Mouse (Mus musculus) heart, embryonic 13.5 days (tissue): Measurements from ENCODE around the gene Sfxn5. TPM values are rescaled to one million over a fixed set of nuclear protein-coding genes. Genes with fewer than 3 reads are reported as not detected.
A peak's percentile ranks its signal among the peaks of the same experiment; 100 is the strongest.

Source experiments
- ATAC-seq: fragments of 200-750 bp; cut with Nextera tagmentation; 2 replicates; pipeline ENCODE4 v1.8.0; 2017; ENCODE audit warnings: moderate TSS enrichment; ENCODE audit not compliant: insufficient number of reproducible peaks, low FRiP score, low TSS enrichment; ENCODE audit errors: extremely low read depth
- H3K27ac ChIP-seq: fragments of 300-500 bp; sonication (generic); replicated peaks from 2 replicates; pipeline ENCODE4 v1.5.1; 2015; ENCODE audit warnings: moderate library complexity, mild to moderate bottlenecking, inconsistent platforms
- H3K27me3 ChIP-seq: fragments of 300-500 bp; sonication (generic); replicated peaks from 2 replicates; pipeline ENCODE4 v1.6.1; 2015; ENCODE audit warnings: mild to moderate bottlenecking, inconsistent platforms
- H3K36me3 ChIP-seq: fragments of 300-500 bp; sonication (generic); 2 replicates; pipeline ENCODE4 v1.6.1; 2015; ENCODE audit warnings: mild to moderate bottlenecking, inconsistent platforms
- H3K4me1 ChIP-seq: fragments of 300-500 bp; sonication (generic); 2 replicates; pipeline ENCODE4 v1.6.1; 2015; ENCODE audit warnings: inconsistent platforms
- H3K4me2 ChIP-seq: fragments of 300-500 bp; sonication (generic); 2 replicates; pipeline ENCODE4 v1.6.1; 2015; ENCODE audit warnings: inconsistent platforms, mild to moderate bottlenecking, moderate library complexity
- H3K4me3 ChIP-seq: fragments of 300-500 bp; sonication (generic); 2 replicates; pipeline ENCODE4 v1.5.1; 2015; ENCODE audit warnings: moderate library complexity, mild to moderate bottlenecking, inconsistent platforms
- H3K9ac ChIP-seq: fragments of 300-500 bp; sonication (generic); 2 replicates; pipeline ENCODE4 v1.6.1; 2015; ENCODE audit warnings: inconsistent platforms, mild to moderate bottlenecking, moderate library complexity
- H3K9me3 ChIP-seq: fragments of 300-500 bp; sonication (generic); 2 replicates; pipeline ENCODE4 v1.6.1; 2016; ENCODE audit warnings: inconsistent platforms
- WGBS: fragments of 180-500 bp; shearing (Covaris S2); methylation state at CpG from one replicate; pipeline ENCODE4 v1.1.7; 2015; ENCODE audit warnings: mixed read lengths; 5-methylcytosine and 5-hydroxymethylcytosine counted together
- microRNA-seq: library from miRNA; unstranded; fragments of <30 nt; microRNA quantifications from one replicate; pipeline ENCODE4, GENCODE M21; 2016
- polyA plus RNA-seq: library from polyadenylated mRNA; unstranded; fragments of >200 nt; fragmentation: Nextera tagmentation; extraction: Ambion mirVana; gene quantifications from 2 replicates; pipeline ENCODE4 v1.2.1, GENCODE M21; 2015

Sfxn5 gene
- polyA plus RNA-seq, 1 experiment from 2014 or later = 3.3 TPM

DNA sequence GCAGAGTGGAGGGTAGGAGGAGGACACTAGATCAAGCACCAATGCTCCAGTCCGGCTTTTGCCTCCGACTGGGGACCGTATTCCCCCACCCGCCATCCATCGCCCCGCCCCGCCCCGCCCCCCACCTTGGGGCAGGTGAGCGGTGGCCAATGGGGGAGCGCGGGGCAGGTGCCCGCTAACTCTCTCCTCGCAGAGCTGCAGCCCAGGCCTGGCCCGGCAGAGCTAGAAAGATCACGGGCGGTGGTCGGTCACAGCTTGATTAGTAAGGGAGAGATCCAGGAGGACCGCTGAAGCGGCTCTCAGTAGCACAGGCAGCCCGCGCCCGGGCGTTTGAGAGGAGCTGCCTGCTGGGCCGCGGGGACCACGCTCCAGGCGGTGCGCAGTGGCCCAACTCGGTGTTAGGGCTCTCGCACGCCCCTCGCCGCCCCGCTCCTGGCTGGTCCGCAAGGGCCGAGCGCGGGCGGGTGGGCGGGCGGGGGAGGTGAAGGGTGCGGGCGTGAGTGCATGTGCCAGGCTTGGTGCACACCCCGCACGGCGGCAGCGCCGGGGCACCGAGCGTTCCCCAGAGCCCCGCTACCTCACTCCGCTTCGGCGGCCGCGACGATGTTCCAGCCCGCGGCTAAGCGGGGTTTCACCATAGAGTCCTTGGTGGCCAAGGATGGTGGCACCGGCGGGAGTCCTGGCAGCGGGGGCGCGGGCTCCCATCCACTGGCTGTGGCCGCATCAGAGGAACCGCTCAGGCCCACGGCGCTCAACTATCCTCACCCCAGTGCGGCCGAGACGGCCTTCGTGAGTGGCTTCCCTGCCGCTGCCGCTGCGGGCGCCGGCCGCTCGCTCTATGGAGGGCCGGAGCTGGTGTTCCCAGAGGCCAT is 145.6 kb downstream of the Sfxn5 start, which contains the start of gene Emx1:
TSS of gene Emx1 (plus strand) at position 99 of the 872 bp plus-strand sequence.
- under 1% methylated on average over 76 of the region's 81 CpGs for WGBS

DNA sequence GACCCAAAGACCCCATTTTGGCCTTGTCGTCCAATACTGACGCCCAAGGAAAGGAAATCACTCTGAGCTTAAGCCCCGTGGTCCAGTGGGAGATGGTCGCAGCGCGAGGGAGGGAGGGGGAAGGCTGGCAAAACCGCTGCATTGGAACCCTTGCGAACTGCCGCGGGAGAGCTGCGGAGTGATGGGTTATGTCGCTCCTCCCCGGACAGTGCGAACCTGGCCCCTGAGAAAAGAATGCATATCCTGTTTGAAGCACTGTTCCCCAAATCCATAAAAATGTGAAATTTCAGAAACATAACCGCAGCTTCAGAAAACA is 146.5 kb downstream of the Sfxn5 start:
- 1% methylated on average over 15 of the region's 15 CpGs for WGBS
- Histone ChIP-seq H3K4me3 (peak overlapping the region; percentile 51; the same call in 1 of the 2 replicates), H3K4me2 (0 out of 2 replicates have a peak overlapping the region, but pooled peaks have one; percentile 76), H3K36me3 (no peaks in the 10 kb centered on the region), H3K27ac (no peak overlapping the region), H3K27me3 (peaks cover 97% of the 10 kb centered on the region), H3K9me3 (no peaks in the 10 kb centered on the region), H3K9ac (no peak overlapping the region), H3K4me1 (peaks cover 39% of the 10 kb centered on the region)
- no peak for ATAC-seq

More for the DNA sequence above, 145.6 kb downstream of the Sfxn5 start, which contains the start of gene Emx1:
- Histone ChIP-seq H3K9me3 (no peaks in the 10 kb centered on the region), H3K36me3 (no peaks in the 10 kb centered on the region), H3K9ac (peak within 1 kb of the TSS; percentile 70), H3K27me3 (peaks cover 98% of the 10 kb centered on the region), H3K27ac (no peak within 1 kb of the TSS), H3K4me2 (peak within 1 kb of the TSS; percentile 76), H3K4me3 (peak within 1 kb of the TSS; percentile 51), H3K4me1 (peaks cover 39% of the 10 kb centered on the region)
- ATAC-seq = 0 out of 2 replicates have a peak, but pooled peaks have one; percentile 11

DNA sequence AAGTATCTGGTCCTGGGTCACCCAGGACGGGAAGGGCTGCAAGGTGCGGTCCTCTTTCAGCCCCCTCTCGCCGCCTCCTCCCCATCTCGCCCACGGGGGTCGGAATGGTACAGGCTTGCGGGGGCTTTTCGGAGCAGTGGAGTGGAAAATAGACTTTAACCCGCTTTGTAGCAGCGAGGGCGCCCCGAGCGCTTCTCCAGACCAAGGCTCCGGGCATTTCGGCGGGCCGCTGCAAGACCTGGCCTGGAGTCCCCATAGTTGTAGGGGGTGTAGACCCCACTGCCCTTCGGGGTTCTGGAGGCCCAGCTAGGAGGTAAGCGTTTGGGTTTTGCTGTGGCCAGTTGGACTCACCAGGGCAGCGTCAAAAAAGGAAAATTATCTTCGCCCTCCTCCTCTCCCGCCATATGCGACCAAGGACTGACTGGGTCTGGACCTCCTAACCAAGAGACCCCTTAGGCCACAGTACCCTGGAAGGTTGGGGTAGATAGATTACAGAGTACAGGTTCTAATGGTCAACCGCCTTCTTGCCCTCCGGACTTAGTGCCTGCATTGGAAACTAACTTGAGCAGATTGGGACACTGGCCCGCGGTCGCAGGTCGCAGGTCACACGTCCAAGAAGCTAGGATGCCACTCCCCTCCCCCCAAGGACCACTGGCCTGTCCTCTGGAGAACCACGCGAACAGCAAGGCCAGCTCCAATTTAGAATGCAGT is 147.0 kb downstream of the Sfxn5 start:
- 2% methylated on average over 33 of the region's 33 CpGs for WGBS
- Histone ChIP-seq H3K9me3 (no peaks in the 10 kb centered on the region), H3K36me3 (no peaks in the 10 kb centered on the region), H3K27ac (no peak overlapping the region), H3K4me2 (peak overlapping the region; percentile 45), H3K9ac (no peak overlapping the region), H3K4me1 (peaks cover 39% of the 10 kb centered on the region), H3K4me3 (peak overlapping the region; percentile 25), H3K27me3 (peaks cover 97% of the 10 kb centered on the region)
- no peak for ATAC-seq

DNA sequence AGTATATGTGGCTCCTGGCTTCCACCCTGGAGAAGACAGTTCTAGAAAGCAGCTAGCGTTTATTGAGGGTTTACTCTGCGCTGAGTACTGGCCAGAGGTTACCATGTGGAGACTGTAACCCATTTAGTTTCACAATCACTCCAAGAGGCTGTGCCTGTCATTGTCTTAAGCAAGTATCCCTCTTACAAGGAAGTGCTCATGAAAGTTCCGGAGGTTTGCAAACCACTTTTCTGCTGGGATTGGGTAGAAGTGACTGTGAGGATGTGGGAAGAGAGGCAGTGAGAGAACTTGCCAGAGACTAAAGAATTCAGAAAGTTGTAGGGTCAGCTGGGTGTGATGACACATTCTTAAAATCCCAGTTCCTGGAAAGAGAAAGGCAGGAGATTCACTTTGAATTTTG is 149.3 kb downstream of the Sfxn5 start:
- Histone ChIP-seq H3K4me2 (no peak overlapping the region), H3K4me1 (peaks cover 29% of the 10 kb centered on the region), H3K27me3 (peaks cover 91% of the 10 kb centered on the region), H3K36me3 (no peaks in the 10 kb centered on the region), H3K4me3 (no peak overlapping the region), H3K9ac (no peak overlapping the region), H3K9me3 (no peaks in the 10 kb centered on the region), H3K27ac (no peak overlapping the region)
- no peak for ATAC-seq
- 50% methylated on average over 3 of the region's 3 CpGs for WGBS

DNA sequence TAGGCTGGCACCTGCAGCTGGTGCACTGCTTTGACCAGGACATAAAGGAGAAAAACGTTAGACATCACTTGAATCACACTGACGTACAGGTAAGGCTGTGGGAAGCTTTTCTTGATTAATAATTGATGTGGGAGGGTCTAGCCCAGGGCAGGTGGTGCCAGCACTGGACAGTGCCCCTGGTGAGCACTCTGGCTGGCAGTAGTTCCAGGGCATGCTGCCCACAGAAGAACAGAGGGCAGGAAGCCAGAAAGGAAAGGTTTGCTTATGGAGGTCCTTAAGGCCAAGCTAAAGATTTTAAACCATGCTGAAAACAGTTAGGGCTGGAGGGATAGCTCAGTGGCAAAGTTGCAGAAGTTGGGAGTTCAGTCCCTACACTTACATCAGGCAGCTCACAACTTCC is 153.2 kb downstream of the Sfxn5 start:
- no peaks in the 10 kb centered on the region for H3K4me1 ChIP-seq
- no peak overlapping the region for H3K9ac ChIP-seq
- H3K36me3 ChIP-seq = no peaks in the 10 kb centered on the region
- H3K27ac ChIP-seq = no peak overlapping the region
- peaks cover 88% of the 10 kb centered on the region for H3K27me3 ChIP-seq
- H3K4me3 ChIP-seq = no peak overlapping the region
- 46% methylated on average over 2 of the region's 2 CpGs for WGBS
- ATAC-seq = no peak
- H3K9me3 ChIP-seq = no peaks in the 10 kb centered on the region
- no peak overlapping the region for H3K4me2 ChIP-seq

DNA sequence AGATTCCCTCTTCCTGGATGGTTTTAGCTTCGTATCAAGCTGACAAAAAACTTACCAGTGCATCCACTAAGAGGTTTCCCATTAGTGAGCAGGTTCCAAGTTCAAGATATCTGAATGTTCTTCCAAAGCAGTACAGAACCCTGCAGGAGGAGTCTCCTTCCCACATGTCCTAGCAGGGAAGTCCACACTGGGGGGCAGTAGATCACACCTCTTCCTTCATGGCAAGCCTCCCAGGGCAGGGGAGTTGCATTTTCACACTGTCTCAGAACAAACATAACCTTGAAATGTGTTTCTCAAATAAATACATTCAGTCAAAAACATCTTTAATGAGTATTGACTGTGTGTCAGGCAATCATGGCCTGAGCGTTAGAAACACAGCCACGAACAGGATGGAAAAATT is 153.7 kb downstream of the Sfxn5 start:
- no peak for ATAC-seq
- peaks cover 89% of the 10 kb centered on the region for H3K27me3 ChIP-seq
- no peak overlapping the region for H3K9ac ChIP-seq
- no peaks in the 10 kb centered on the region for H3K4me1 ChIP-seq
- WGBS = 61% methylated on average over 3 of the region's 3 CpGs
- no peaks in the 10 kb centered on the region for H3K36me3 ChIP-seq
- H3K27ac ChIP-seq = no peak overlapping the region
- H3K9me3 ChIP-seq = no peaks in the 10 kb centered on the region
- no peak overlapping the region for H3K4me3 ChIP-seq
- H3K4me2 ChIP-seq = no peak overlapping the region

DNA sequence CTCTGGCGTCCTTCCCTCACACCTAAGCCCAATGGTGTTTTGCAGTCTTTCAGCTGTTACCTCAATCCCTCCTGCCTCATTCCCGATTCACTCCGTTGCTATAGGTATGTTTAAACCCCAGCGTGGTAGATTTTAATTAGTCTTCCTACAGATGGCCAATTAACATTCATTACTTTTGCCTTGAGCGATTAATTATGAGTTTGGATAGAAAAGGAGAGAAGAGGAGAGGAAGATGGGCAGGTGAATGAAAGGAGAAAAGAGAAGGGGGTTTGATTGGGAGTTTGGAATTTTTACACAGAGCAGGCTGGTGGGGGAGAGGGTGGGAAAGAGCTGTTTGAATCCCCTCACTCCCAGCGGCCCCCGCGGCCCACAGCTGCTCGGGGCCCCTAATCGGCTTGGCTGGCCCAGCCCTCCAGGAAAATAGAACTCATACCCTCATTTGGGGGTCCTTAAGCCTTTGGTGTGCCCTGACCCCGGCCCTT is 167.7 kb downstream of the Sfxn5 start:
- 45% methylated on average over 11 of the region's 11 CpGs for WGBS

More for the DNA sequence above, 167.7 kb downstream of the Sfxn5 start:
- ATAC-seq = no peak
- Histone ChIP-seq H3K9ac (no peak overlapping the region), H3K4me1 (no peaks in the 10 kb centered on the region), H3K36me3 (no peaks in the 10 kb centered on the region), H3K9me3 (no peaks in the 10 kb centered on the region), H3K4me3 (no peak overlapping the region), H3K27me3 (peaks cover 60% of the 10 kb centered on the region), H3K4me2 (no peak overlapping the region), H3K27ac (no peak overlapping the region)

Small RNAs within 50 kb of the gene (microRNA-seq; reads per million reads assigned to microRNA genes)
- gene Mir705 = not detected

Other genes with a start within 250 kb of the Sfxn5 start
- gene Spr, start 195.7 kb downstream of the Sfxn5 start, polyA plus RNA-seq = 52.7 and 58.3 TPM in 2 replicates
- gene Emx1, start 146.0 kb downstream of the Sfxn5 start, polyA plus RNA-seq = 0.11 TPM in 1 of 2 replicates, not detected in the other
- gene Rab11fip5, start 41.2 kb upstream of the Sfxn5 start, polyA plus RNA-seq = 38.7 and 45.2 TPM in 2 replicates
- not detected in 2 replicates for gene Noto, start 90.5 kb upstream of the Sfxn5 start, polyA plus RNA-seq
- gene Smyd5, start 98.6 kb upstream of the Sfxn5 start, polyA plus RNA-seq = 38.0 and 39.6 TPM in 2 replicates
- 347 and 413 TPM in 2 replicates for gene Cct7, start 118.1 kb upstream of the Sfxn5 start, polyA plus RNA-seq
- 31.6 and 39.2 TPM in 2 replicates for gene Pradc1, start 118.5 kb upstream of the Sfxn5 start, polyA plus RNA-seq
- 0.03 and 0.05 TPM in 2 replicates for gene Fbxo41, start 169.6 kb upstream of the Sfxn5 start, polyA plus RNA-seq
- not detected in 2 replicates for gene Egr4, start 180.2 kb upstream of the Sfxn5 start, polyA plus RNA-seq